Mouse (Mus musculus): Measurements from ENCODE around the gene Fbxl21. TPM values are rescaled to one million over a fixed set of nuclear protein-coding genes. Genes with fewer than 3 reads are reported as not detected.

Gene Fbxl21
- polyA plus RNA-seq, 1 experiment: 2.2 TPM

GRCm38 (mm10) chr13:56513595-56513994, 8.7 kb upstream of the Fbxl21 start:
- H3K27ac ChIP-seq (ENCODE audit: insufficient read depth, low read depth, low read length): no peak overlapping the region
- H3K27me3 ChIP-seq (ENCODE audit: control insufficient read depth, insufficient read depth, low read length): no peaks in the 10 kb centered on the region
- no peak overlapping the region for H3K4me3 ChIP-seq (ENCODE audit: low read depth, low read length)
- TF ChIP-seq POLR2A (IDR thresholded peaks at IDR 0.05; ENCODE audit: low read depth, low read length): no peak
- TF ChIP-seq CTCF (IDR thresholded peaks at IDR 0.05; ENCODE audit: extremely low read depth, insufficient read length, insufficient replicate concordance, low read depth, low read length): no peak
- no peaks in the 10 kb centered on the region for H3K4me1 ChIP-seq (ENCODE audit: control insufficient read depth, insufficient read depth, insufficient read length, low read length)
- H3K36me3 ChIP-seq (ENCODE audit: control insufficient read depth, insufficient read depth, low read length): no peaks in the 10 kb centered on the region

GRCm38 (mm10) chr13:56516311-56516710, 6.0 kb upstream of the Fbxl21 start:
- 71% methylated on average over 4 of the region's 4 CpGs for WGBS
- Histone ChIP-seq H3K27me3 (ENCODE audit: control insufficient read depth, insufficient read depth, low read length) (no peaks in the 10 kb centered on the region), H3K27ac (ENCODE audit: insufficient read depth, low read depth, low read length) (no peak overlapping the region), H3K4me1 (ENCODE audit: control insufficient read depth, insufficient read depth, insufficient read length, low read length) (no peaks in the 10 kb centered on the region), H3K4me3 (ENCODE audit: low read depth, low read length) (no peak overlapping the region), H3K36me3 (ENCODE audit: control insufficient read depth, insufficient read depth, low read length) (no peaks in the 10 kb centered on the region)
- no peak for TF ChIP-seq CTCF (IDR thresholded peaks at IDR 0.05; ENCODE audit: extremely low read depth, insufficient read length, insufficient replicate concordance, low read depth, low read length)
- TF ChIP-seq POLR2A (IDR thresholded peaks at IDR 0.05; ENCODE audit: low read depth, low read length): no peak

GRCm38 (mm10) chr13:56516816-56517215, 5.5 kb upstream of the Fbxl21 start:
- Histone ChIP-seq H3K36me3 (ENCODE audit: control insufficient read depth, insufficient read depth, low read length) (no peaks in the 10 kb centered on the region), H3K4me1 (ENCODE audit: control insufficient read depth, insufficient read depth, insufficient read length, low read length) (peaks cover 2% of the 10 kb centered on the region; the same call in 1 of the 2 replicates), H3K27ac (ENCODE audit: insufficient read depth, low read depth, low read length) (no peak overlapping the region), H3K27me3 (ENCODE audit: control insufficient read depth, insufficient read depth, low read length) (no peaks in the 10 kb centered on the region), H3K4me3 (ENCODE audit: low read depth, low read length) (no peak overlapping the region)
- no peak for TF ChIP-seq POLR2A (IDR thresholded peaks at IDR 0.05; ENCODE audit: low read depth, low read length)
- TF ChIP-seq CTCF (IDR thresholded peaks at IDR 0.05; ENCODE audit: extremely low read depth, insufficient read length, insufficient replicate concordance, low read depth, low read length): no peak
- 50% methylated on average over 7 of the region's 7 CpGs for WGBS

- Histone ChIP-seq H3K27me3 (ENCODE audit: control insufficient read depth, insufficient read depth, low read length) (no peaks in the 10 kb centered on the region), H3K36me3 (ENCODE audit: control insufficient read depth, insufficient read depth, low read length) (no peaks in the 10 kb centered on the region), H3K27ac (ENCODE audit: insufficient read depth, low read depth, low read length) (no peak overlapping the region), H3K4me3 (ENCODE audit: low read depth, low read length) (peak overlapping the region; percentile 79), H3K4me1 (ENCODE audit: control insufficient read depth, insufficient read depth, insufficient read length, low read length) (peaks cover 5% of the 10 kb centered on the region; the same call in 1 of the 2 replicates)
- TF ChIP-seq POLR2A (IDR thresholded peaks at IDR 0.05; ENCODE audit: low read depth, low read length) (no peak), CTCF (IDR thresholded peaks at IDR 0.05; ENCODE audit: extremely low read depth, insufficient read length, insufficient replicate concordance, low read depth, low read length) (no peak)
- WGBS: 4% methylated on average over 8 of the region's 8 CpGs
Observed at GRCm38 (mm10) chr13:56522821-56523167, 522 bp downstream of the Fbxl21 start.

- TF ChIP-seq CTCF (IDR thresholded peaks at IDR 0.05; ENCODE audit: extremely low read depth, insufficient read length, insufficient replicate concordance, low read depth, low read length) (no peak), POLR2A (IDR thresholded peaks at IDR 0.05; ENCODE audit: low read depth, low read length) (no peak)
- H3K4me1 ChIP-seq (ENCODE audit: control insufficient read depth, insufficient read depth, insufficient read length, low read length): peaks cover 6% of the 10 kb centered on the region; the same call in 1 of the 2 replicates
- WGBS: 87% methylated on average over 12 of the region's 12 CpGs
Observed at GRCm38 (mm10) chr13:56526871-56527270, 4.6 kb downstream of the Fbxl21 start.

GRCm38 (mm10) chr13:56527846-56528245, 5.6 kb downstream of the Fbxl21 start:
- TF ChIP-seq POLR2A (IDR thresholded peaks at IDR 0.05; ENCODE audit: low read depth, low read length): no peak
- no peak for TF ChIP-seq CTCF (IDR thresholded peaks at IDR 0.05; ENCODE audit: extremely low read depth, insufficient read length, insufficient replicate concordance, low read depth, low read length)
- Histone ChIP-seq H3K27ac (ENCODE audit: insufficient read depth, low read depth, low read length) (no peak overlapping the region), H3K36me3 (ENCODE audit: control insufficient read depth, insufficient read depth, low read length) (no peaks in the 10 kb centered on the region), H3K4me3 (ENCODE audit: low read depth, low read length) (no peak overlapping the region), H3K4me1 (ENCODE audit: control insufficient read depth, insufficient read depth, insufficient read length, low read length) (peaks cover 4% of the 10 kb centered on the region; the same call in 1 of the 2 replicates), H3K27me3 (ENCODE audit: control insufficient read depth, insufficient read depth, low read length) (no peaks in the 10 kb centered on the region)
- WGBS: 96% methylated on average over 7 of the region's 7 CpGs

More at GRCm38 (mm10) chr13:56526871-56527270, 4.6 kb downstream of the Fbxl21 start:
- Histone ChIP-seq H3K27ac (ENCODE audit: insufficient read depth, low read depth, low read length) (no peak overlapping the region), H3K36me3 (ENCODE audit: control insufficient read depth, insufficient read depth, low read length) (no peaks in the 10 kb centered on the region), H3K27me3 (ENCODE audit: control insufficient read depth, insufficient read depth, low read length) (no peaks in the 10 kb centered on the region), H3K4me3 (ENCODE audit: low read depth, low read length) (no peak overlapping the region)

GRCm38 (mm10) chr13:56528281-56528680, 6.0 kb downstream of the Fbxl21 start:
- Histone ChIP-seq H3K27me3 (ENCODE audit: control insufficient read depth, insufficient read depth, low read length) (no peaks in the 10 kb centered on the region), H3K4me3 (ENCODE audit: low read depth, low read length) (no peak overlapping the region), H3K36me3 (ENCODE audit: control insufficient read depth, insufficient read depth, low read length) (no peaks in the 10 kb centered on the region), H3K27ac (ENCODE audit: insufficient read depth, low read depth, low read length) (no peak overlapping the region), H3K4me1 (ENCODE audit: control insufficient read depth, insufficient read depth, insufficient read length, low read length) (0 out of 2 replicates have a peak, but pooled peaks cover 3% of the 10 kb centered on the region)
- 91% methylated on average over 11 of the region's 11 CpGs for WGBS
- TF ChIP-seq CTCF (IDR thresholded peaks at IDR 0.05; ENCODE audit: extremely low read depth, insufficient read length, insufficient replicate concordance, low read depth, low read length): no peak
- TF ChIP-seq POLR2A (IDR thresholded peaks at IDR 0.05; ENCODE audit: low read depth, low read length): no peak

Data from small intestine, adult 2 months (tissue).